8 mouse cellular contexts compared by ENCODE assay signal in the genomic region with DNA sequence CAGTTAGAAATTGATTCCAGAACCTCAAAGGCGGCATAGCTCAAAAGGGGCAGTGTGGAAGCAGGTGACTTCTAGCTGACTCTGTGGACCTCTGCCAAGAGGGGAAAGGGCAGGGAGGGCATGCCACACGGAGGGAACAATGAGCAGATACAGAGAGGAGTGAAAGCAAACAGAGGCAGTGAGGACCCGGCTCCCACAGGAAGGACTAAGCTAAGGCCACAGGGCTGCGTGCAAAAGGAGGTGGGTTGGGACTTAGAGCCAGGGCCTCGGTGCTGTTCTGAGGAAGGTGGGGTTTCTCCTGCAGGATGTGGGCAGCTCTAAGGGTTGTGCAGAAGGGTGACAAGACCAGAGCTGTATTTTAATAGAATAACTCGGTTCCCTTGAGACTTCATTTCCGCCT. TPM values are rescaled to one million over a fixed set of nuclear protein-coding genes. Genes with fewer than 3 reads are reported as not detected.
A peak's percentile ranks its signal among the peaks of the same experiment; 100 is the strongest.
DNase-seq lines count a peak whose midpoint lies in the region; ATAC-seq and TF ChIP-seq lines count a peak whose summit lies in the region.

No protein-coding gene starts in this region.

- H3K9ac ChIP-seq in heart, postnatal 0 days (replicated peaks; ENCODE audit: low read depth, low read length) = peak overlapping the region; percentile 40
- peak overlapping the region; percentile 55 for H3K9ac ChIP-seq in liver, embryonic 12.5 days

- H3K27ac ChIP-seq in thymus, adult 2 months (ENCODE audit: control insufficient read depth, insufficient read depth, low read length) = no peak overlapping the region; the same call in 1 of the 2 replicates
- peak overlapping the region; percentile 68 for H3K27ac ChIP-seq in heart, postnatal 0 days (ENCODE audit: low read depth)
- peak overlapping the region; percentile 100 for H3K27ac ChIP-seq in liver, embryonic 12.5 days

- H3K36me3 ChIP-seq in thymus, adult 2 months (ENCODE audit: control insufficient read depth, insufficient read depth, low read length) = no peaks in the 10 kb centered on the region
- H3K36me3 ChIP-seq in heart, postnatal 0 days (replicated peaks; ENCODE audit: control insufficient read depth, insufficient read depth, low read length) = no peaks in the 10 kb centered on the region; the same call in 1 of the 2 replicates
- H3K36me3 ChIP-seq in liver, embryonic 12.5 days = peaks cover 10% of the 10 kb centered on the region; the same call in 1 of the 2 replicates

- peak; percentile 48 for DNase-seq in thymus, adult 2 months
- no peak for DNase-seq in thymus, postnatal 10 days (ENCODE audit: low spot score in 2 of 2)
- peak; percentile 50 for DNase-seq in heart, postnatal 0 days (ENCODE audit: low spot score)
- peak; percentile 24 to 52 for DNase-seq in thymus, postnatal 36 days
- no peak for DNase-seq in cerebellum, postnatal 25 days
- no peak for DNase-seq in cerebellum, adult 11-12 months
- no peak for DNase-seq in layer of hippocampus, postnatal 36 days

- H3K4me1 ChIP-seq in thymus, adult 2 months (replicated peaks; ENCODE audit: control insufficient read depth, insufficient read depth, low read length) = peaks cover 58% of the 10 kb centered on the region
- H3K4me1 ChIP-seq in heart, postnatal 0 days (ENCODE audit: control insufficient read depth, insufficient read depth) = peaks cover 67% of the 10 kb centered on the region
- H3K4me1 ChIP-seq in liver, embryonic 12.5 days = peaks cover 98% of the 10 kb centered on the region

- H3K4me3 ChIP-seq in thymus, adult 2 months (ENCODE audit: control insufficient read depth, insufficient read depth, low read length) = no peak overlapping the region
- no peak overlapping the region for H3K4me3 ChIP-seq in heart, postnatal 0 days (ENCODE audit: low read depth, low read length)
- no peak overlapping the region for H3K4me3 ChIP-seq in liver, embryonic 12.5 days

- H3K27me3 ChIP-seq in thymus, adult 2 months (ENCODE audit: control insufficient read depth, insufficient read depth, low read length) = no peaks in the 10 kb centered on the region
- no peaks in the 10 kb centered on the region for H3K27me3 ChIP-seq in heart, postnatal 0 days (ENCODE audit: control insufficient read depth, insufficient read depth, low read length)
- no peaks in the 10 kb centered on the region for H3K27me3 ChIP-seq in liver, embryonic 12.5 days (replicated peaks)

- TF ChIP-seq POLR2A in thymus, adult 2 months (IDR thresholded peaks at IDR 0.05; ENCODE audit: control insufficient read depth, extremely low read depth, insufficient read depth, low read length, poor library complexity) = no peak

- peak overlapping the region; percentile 30; the same call in 1 of the 2 replicates for H3K4me2 ChIP-seq in heart, postnatal 0 days (ENCODE audit: low read depth, low read length)
- peak overlapping the region; percentile 83 for H3K4me2 ChIP-seq in liver, embryonic 12.5 days

- peak; percentile 69 for ATAC-seq in heart, postnatal 0 days (ENCODE audit: insufficient read depth, low read depth)
- ATAC-seq in liver, embryonic 12.5 days = no peak

- no peak for TF ChIP-seq CTCF in thymus, adult 2 months (IDR thresholded peaks at IDR 0.05; ENCODE audit: borderline replicate concordance, control insufficient read depth, extremely low read depth, insufficient read depth, low read length, poor library complexity)
- TF ChIP-seq CTCF in heart, postnatal 0 days (IDR thresholded peaks at IDR 0.05; ENCODE audit: low read depth) = no peak

- no peaks in the 10 kb centered on the region for H3K9me3 ChIP-seq in heart, postnatal 0 days (replicated peaks; ENCODE audit: control insufficient read depth, low read length)
- no peaks in the 10 kb centered on the region for H3K9me3 ChIP-seq in liver, embryonic 12.5 days (replicated peaks)

- WGBS in thymus, adult 2 months = 12% methylated on average over 7 of the region's 7 CpGs
- 21% methylated on average over 7 of the region's 7 CpGs for WGBS in heart, postnatal 0 days
- 27% methylated on average over 7 of the region's 7 CpGs for WGBS in liver, embryonic 12.5 days (ENCODE audit: insufficient replicate concordance)

- TF ChIP-seq EP300 in heart, postnatal 0 days (IDR thresholded peaks at IDR 0.05; ENCODE audit: low read depth) = no peak

RNA-seq across cellular contexts. Expression of a gene that starts 12.2 kb away (rescaled TPM):
- 26.1 and 30.9 TPM in 2 replicates for polyA plus RNA-seq in thymus, adult 2 months (2012; rRNA removed)
- total RNA-seq in heart, postnatal 0 days (2014; rRNA removed; ENCODE audit: low replicate concordance) = 13.5 and 14.5 TPM in 2 replicates
- 3.5 and 3.6 TPM in 2 replicates for polyA plus RNA-seq in heart, postnatal 0 days (2015; fragmentation: Nextera tagmentation; extraction: Ambion mirVana)
- 6.9 and 8.0 TPM in 2 replicates for polyA plus RNA-seq in liver, embryonic 12.5 days (2016; fragmentation: Nextera tagmentation; extraction: Ambion mirVana)
- 10 to 100 TPM; 21.0 to 24.1 TPM for total RNA-seq in layer of hippocampus, postnatal 36 days (2021)

RNA-seq across cellular contexts. Expression of a gene that starts 58.2 kb away (rescaled TPM):
- 0.24 and 0.28 TPM in 2 replicates for polyA plus RNA-seq in thymus, adult 2 months (2012; rRNA removed)
- total RNA-seq in heart, postnatal 0 days (2014; rRNA removed; ENCODE audit: low replicate concordance) = 1.5 TPM in 1 of 2 replicates, not detected in the other
- 0.31 and 0.45 TPM in 2 replicates for polyA plus RNA-seq in heart, postnatal 0 days (2015; fragmentation: Nextera tagmentation; extraction: Ambion mirVana)
- 0.08 and 0.20 TPM in 2 replicates for polyA plus RNA-seq in liver, embryonic 12.5 days (2016; fragmentation: Nextera tagmentation; extraction: Ambion mirVana)
- 1 to 10 TPM; 2.3 to 2.8 TPM for total RNA-seq in layer of hippocampus, postnatal 36 days (2021)

Comparison
In these comparisons a context has a peak if more than half of its experiments do, and no peak if none do; other contexts are left out.
1. DNase-seq: peak in thymus, adult 2 months (single experiment), heart, postnatal 0 days (single experiment) and thymus, postnatal 36 days (2 of 2); none in thymus, postnatal 10 days (0 of 2), cerebellum, postnatal 25 days (0 of 2), cerebellum, adult 11-12 months (single experiment) and layer of hippocampus, postnatal 36 days (0 of 2).